Mouse (Mus musculus): ENCODE measurements around the gene Kcnn1.

GRCm38 (mm10) chr8:70846371-70847154, 16.5 kb downstream of the Kcnn1 start:
- TF ChIP-seq POLR2A (IDR thresholded peaks at IDR 0.05; ENCODE audit: control insufficient read depth, extremely low read depth, insufficient read depth, low read length, poor library complexity) (no peak), CTCF (IDR thresholded peaks at IDR 0.05; ENCODE audit: borderline replicate concordance, control insufficient read depth, extremely low read depth, insufficient read depth, low read length, poor library complexity) (peak; percentile 45; the same call in 1 of the 2 replicates)

All from thymus, adult 2 months (tissue).